Mouse (Mus musculus) left cerebral cortex, postnatal 25 days (tissue): ENCODE measurements around the gene Plxnd1. TPM values are rescaled to one million over a fixed set of nuclear protein-coding genes. Genes with fewer than 3 reads are reported as not detected.

Source experiments
- DNase-seq, 2 experiments: peaks; one replicate each; pipeline ENCODE4 v3.0.0; 2022; ENCODE audit warnings: low spot score in 2 of 2, mixed read lengths in 1 of 2
- intact Hi-C: fragments of 180-260 bp; cut with DNase I; formaldehyde crosslinking; loops from one replicate; pipeline ENCODE4 v1.15.1; 2025
- total RNA-seq, 2 experiments: library from RNA; stranded (reverse); gene quantifications; 2 replicates each; pipeline ENCODE4 v1.2.3; 2021

Gene Plxnd1
- total RNA-seq, 2 experiments from 2014 or later = 111 to 124 TPM

GRCm38 (mm10) chr6:115906455-115906854 lies 88.3 kb downstream of the Plxnd1 start:
- DNase-seq = no peak
- intact Hi-C loops = no loop called here

DNA sequence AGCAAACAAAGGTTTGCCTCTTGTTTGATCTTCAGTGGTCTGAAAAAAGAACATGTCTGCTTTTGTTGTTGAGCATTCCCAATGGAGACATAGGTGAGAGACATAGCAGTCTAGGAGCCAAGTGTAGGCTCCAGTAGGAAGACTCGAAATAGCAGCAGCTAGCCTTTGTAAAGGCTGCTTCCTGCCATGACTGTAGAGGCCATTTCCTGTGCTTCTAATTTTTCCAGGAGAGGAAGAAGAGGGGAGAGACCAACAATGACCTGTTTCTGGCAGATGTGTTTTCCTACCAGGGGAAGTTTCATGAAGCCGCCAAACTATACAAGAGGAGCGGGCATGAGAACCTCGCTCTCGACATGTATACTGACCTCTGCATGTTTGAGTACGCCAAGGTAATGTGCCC lies 89.2 kb downstream of the Plxnd1 start:
- DNase-seq = no peak
- intact Hi-C loops = no loop called here

Other genes starting within 250 kb of the Plxnd1 start
- gene Tmem40, start 232.6 kb downstream of the Plxnd1 start, total RNA-seq = 1 to 10 TPM; 2.3 to 3.0 TPM
- gene Cand2, start 220.5 kb downstream of the Plxnd1 start, total RNA-seq = 1 to 10 TPM; 2.0 to 2.2 TPM
- gene Rpl32, start 186.3 kb downstream of the Plxnd1 start, total RNA-seq = 100 to 1,000 TPM; 443 to 458 TPM
- 1 to 10 TPM; 3.6 to 4.5 TPM for gene Efcab12, start 156.6 kb downstream of the Plxnd1 start, total RNA-seq
- 1 to 10 TPM; 8.1 to 9.1 TPM for gene Mbd4, start 141.6 kb downstream of the Plxnd1 start, total RNA-seq
- 10 to 100 TPM; 30.0 to 30.9 TPM for gene Ift122, start 141.5 kb downstream of the Plxnd1 start, total RNA-seq
- under 1 TPM in 1 of 2 experiments, not detected in 1; 0.25 TPM for gene Rho, start 63.3 kb downstream of the Plxnd1 start, total RNA-seq
- not detected for gene H1foo, start 50.1 kb downstream of the Plxnd1 start, total RNA-seq
- gene Tmcc1, start 198.5 kb upstream of the Plxnd1 start, total RNA-seq = 10 to 100 TPM; 70.3 to 80.1 TPM
- 10 to 100 TPM; 82.5 to 93.5 TPM for gene Washc2, start 213.0 kb upstream of the Plxnd1 start, total RNA-seq